Mouse (Mus musculus): ENCODE results near the gene Srsf6. TPM values are rescaled to one million over a fixed set of nuclear protein-coding genes. Genes with fewer than 3 reads are reported as not detected.

Gene Srsf6
- polyA plus RNA-seq, 1 experiment from 2014 or later, result 138 TPM

- H3K4me1 ChIP-seq (replicated peaks), result peaks cover 37% of the 10 kb centered on the region
- H3K27ac ChIP-seq, result no peak overlapping the region
- H3K9ac ChIP-seq, result no peak overlapping the region
- WGBS (ENCODE audit: insufficient replicate concordance), result 89% methylated on average over 19 of the region's 19 CpGs
- H3K36me3 ChIP-seq, result peaks cover 67% of the 10 kb centered on the region
- no peak for DNase-seq
- ATAC-seq (ENCODE audit: low read depth), result no peak
- no peak overlapping the region for H3K4me2 ChIP-seq
- no peaks in the 10 kb centered on the region for H3K27me3 ChIP-seq
- H3K9me3 ChIP-seq (replicated peaks), result no peaks in the 10 kb centered on the region
- no peak overlapping the region for H3K4me3 ChIP-seq (replicated peaks)
These were observed 3.1 kb downstream of the Srsf6 start for GRCm38 (mm10) chr2:162934421-162934820.

GRCm38 (mm10) chr2:162935700-162936099 lies 4.4 kb downstream of the Srsf6 start:
- H3K36me3 ChIP-seq, result peaks cover 78% of the 10 kb centered on the region

GRCm38 (mm10) chr2:162939562-162939961 lies 8.2 kb downstream of the Srsf6 start:
- Histone ChIP-seq H3K4me3 (replicated peaks) (no peak overlapping the region), H3K4me1 (replicated peaks) (peaks cover 18% of the 10 kb centered on the region), H3K9me3 (replicated peaks) (no peaks in the 10 kb centered on the region), H3K27me3 (peaks cover 35% of the 10 kb centered on the region), H3K9ac (no peak overlapping the region), H3K4me2 (no peak overlapping the region), H3K27ac (no peak overlapping the region), H3K36me3 (peaks cover 58% of the 10 kb centered on the region)
- DNase-seq, result no peak
- ATAC-seq (ENCODE audit: low read depth), result no peak
- WGBS (ENCODE audit: insufficient replicate concordance), result 50% methylated on average over 1 of the region's 1 CpGs

More at GRCm38 (mm10) chr2:162935700-162936099, 4.4 kb downstream of the Srsf6 start:
- Histone ChIP-seq H3K4me3 (replicated peaks) (no peak overlapping the region), H3K9ac (no peak overlapping the region), H3K4me2 (no peak overlapping the region), H3K4me1 (replicated peaks) (peaks cover 25% of the 10 kb centered on the region), H3K27ac (no peak overlapping the region), H3K9me3 (replicated peaks) (no peaks in the 10 kb centered on the region), H3K27me3 (no peaks in the 10 kb centered on the region)
- ATAC-seq (ENCODE audit: low read depth) (no peak), DNase-seq (no peak)
- WGBS (ENCODE audit: insufficient replicate concordance), result 93% methylated on average over 3 of the region's 3 CpGs

- H3K4me3 ChIP-seq (replicated peaks), result peak within 1 kb of the TSS; percentile 56
- under 1% methylated on average over 40 of the region's 40 CpGs for WGBS (ENCODE audit: insufficient replicate concordance)
- ATAC-seq (ENCODE audit: low read depth) (peak; percentile 22; the same call in 1 of the 2 replicates), DNase-seq (no peak)
- H3K27ac ChIP-seq, result no peak within 1 kb of the TSS
- peaks cover 38% of the 10 kb centered on the region for H3K27me3 ChIP-seq
- H3K9ac ChIP-seq, result peak within 1 kb of the TSS; percentile 22
- peaks cover 23% of the 10 kb centered on the region for H3K36me3 ChIP-seq
- H3K9me3 ChIP-seq (replicated peaks), result no peaks in the 10 kb centered on the region
- H3K4me1 ChIP-seq (replicated peaks), result peaks cover 20% of the 10 kb centered on the region
- peak within 1 kb of the TSS; percentile 70 for H3K4me2 ChIP-seq
These were observed 12.0 kb downstream of the Srsf6 start, which contains the start of gene L3mbtl1 for GRCm38 (mm10) chr2:162943148-162943846. L3mbtl1 (plus strand) TSS chr2:162943472.

- H3K9me3 ChIP-seq (replicated peaks), result no peaks in the 10 kb centered on the region
- H3K27ac ChIP-seq, result no peak overlapping the region
- peaks cover 38% of the 10 kb centered on the region for H3K27me3 ChIP-seq
- ATAC-seq (ENCODE audit: low read depth) (no peak), DNase-seq (no peak)
- H3K9ac ChIP-seq, result no peak overlapping the region
- peak overlapping the region; percentile 70 for H3K4me2 ChIP-seq
- H3K4me1 ChIP-seq (replicated peaks), result peaks cover 20% of the 10 kb centered on the region
- H3K4me3 ChIP-seq (replicated peaks), result peak overlapping the region; percentile 56; the same call in 1 of the 2 replicates
- 8% methylated on average over 11 of the region's 11 CpGs for WGBS (ENCODE audit: insufficient replicate concordance)
- peaks cover 16% of the 10 kb centered on the region for H3K36me3 ChIP-seq
These were observed 12.6 kb downstream of the Srsf6 start for GRCm38 (mm10) chr2:162943931-162944330.

- Histone ChIP-seq H3K27me3 (peaks cover 28% of the 10 kb centered on the region), H3K4me2 (no peak overlapping the region), H3K27ac (no peak overlapping the region), H3K36me3 (no peaks in the 10 kb centered on the region), H3K9ac (no peak overlapping the region), H3K4me1 (replicated peaks) (peaks cover 20% of the 10 kb centered on the region), H3K9me3 (replicated peaks) (0 out of 2 replicates have a peak, but pooled peaks cover 2% of the 10 kb centered on the region), H3K4me3 (replicated peaks) (no peak overlapping the region)
- WGBS (ENCODE audit: insufficient replicate concordance), result 69% methylated on average over 5 of the region's 5 CpGs
- no peak for ATAC-seq (ENCODE audit: low read depth)
- no peak for DNase-seq
These were observed 15.6 kb downstream of the Srsf6 start for GRCm38 (mm10) chr2:162946964-162947363.

GRCm38 (mm10) chr2:162947736-162948135 lies 16.4 kb downstream of the Srsf6 start:
- no peak overlapping the region for H3K9ac ChIP-seq
- 33% methylated on average over 15 of the region's 15 CpGs for WGBS (ENCODE audit: insufficient replicate concordance)
- peak; percentile 41 for DNase-seq
- peaks cover 17% of the 10 kb centered on the region for H3K4me1 ChIP-seq (replicated peaks)
- H3K4me2 ChIP-seq, result peak overlapping the region; percentile 56
- no peaks in the 10 kb centered on the region for H3K36me3 ChIP-seq
- no peak overlapping the region for H3K27ac ChIP-seq
- 0 out of 2 replicates have a peak, but pooled peaks cover 2% of the 10 kb centered on the region for H3K9me3 ChIP-seq (replicated peaks)
- ATAC-seq (ENCODE audit: low read depth), result peak; percentile 60
- H3K4me3 ChIP-seq (replicated peaks), result peak overlapping the region; percentile 28
- H3K27me3 ChIP-seq, result peaks cover 21% of the 10 kb centered on the region

- H3K4me3 ChIP-seq (replicated peaks), result peak overlapping the region; percentile 28
- peak overlapping the region; percentile 56 for H3K4me2 ChIP-seq
- H3K27me3 ChIP-seq, result peaks cover 16% of the 10 kb centered on the region
- no peaks in the 10 kb centered on the region for H3K36me3 ChIP-seq
- peaks cover 12% of the 10 kb centered on the region for H3K4me1 ChIP-seq (replicated peaks)
- H3K27ac ChIP-seq, result no peak overlapping the region
- DNase-seq (no peak), ATAC-seq (ENCODE audit: low read depth) (peak; percentile 71)
- no peak overlapping the region for H3K9ac ChIP-seq
- H3K9me3 ChIP-seq (replicated peaks), result 0 out of 2 replicates have a peak, but pooled peaks cover 2% of the 10 kb centered on the region
- 47% methylated on average over 14 of the region's 14 CpGs for WGBS (ENCODE audit: insufficient replicate concordance)
These were observed 16.9 kb downstream of the Srsf6 start for GRCm38 (mm10) chr2:162948221-162948620.

- Histone ChIP-seq H3K9me3 (replicated peaks) (0 out of 2 replicates have a peak, but pooled peaks cover 2% of the 10 kb centered on the region), H3K4me2 (no peak overlapping the region), H3K9ac (no peak overlapping the region), H3K4me1 (replicated peaks) (0 out of 2 replicates have a peak, but pooled peaks cover 7% of the 10 kb centered on the region), H3K4me3 (replicated peaks) (no peak overlapping the region), H3K27me3 (no peaks in the 10 kb centered on the region; the same call in 1 of the 2 replicates), H3K36me3 (no peaks in the 10 kb centered on the region), H3K27ac (no peak overlapping the region)
- no peak for DNase-seq
- ATAC-seq (ENCODE audit: low read depth), result no peak
- 69% methylated on average over 2 of the region's 2 CpGs for WGBS (ENCODE audit: insufficient replicate concordance)
These were observed 19.4 kb downstream of the Srsf6 start for GRCm38 (mm10) chr2:162950776-162951175.

GRCm38 (mm10) chr2:162956843-162957242 lies 25.5 kb downstream of the Srsf6 start:
- Histone ChIP-seq H3K9me3 (replicated peaks) (no peaks in the 10 kb centered on the region), H3K4me2 (no peak overlapping the region), H3K27ac (no peak overlapping the region), H3K4me3 (replicated peaks) (no peak overlapping the region), H3K36me3 (no peaks in the 10 kb centered on the region), H3K27me3 (no peaks in the 10 kb centered on the region; the same call in 1 of the 2 replicates), H3K9ac (no peak overlapping the region), H3K4me1 (replicated peaks) (no peaks in the 10 kb centered on the region)
- DNase-seq (no peak), ATAC-seq (ENCODE audit: low read depth) (no peak)
- 70% methylated on average over 2 of the region's 2 CpGs for WGBS (ENCODE audit: insufficient replicate concordance)

- Histone ChIP-seq H3K27ac (no peak overlapping the region), H3K36me3 (no peaks in the 10 kb centered on the region), H3K4me3 (replicated peaks) (no peak overlapping the region), H3K4me1 (replicated peaks) (no peaks in the 10 kb centered on the region), H3K27me3 (no peaks in the 10 kb centered on the region; the same call in 1 of the 2 replicates), H3K9ac (no peak overlapping the region), H3K4me2 (no peak overlapping the region), H3K9me3 (replicated peaks) (no peaks in the 10 kb centered on the region)
- ATAC-seq (ENCODE audit: low read depth) (no peak), DNase-seq (no peak)
- WGBS (ENCODE audit: insufficient replicate concordance), result 60% methylated on average over 8 of the region's 10 CpGs
These were observed 30.0 kb downstream of the Srsf6 start for GRCm38 (mm10) chr2:162961321-162961720.
